Mouse (Mus musculus) forebrain, postnatal 0 days (tissue): ENCODE measurements at regions not wholly inside any gene's neighbourhood (a gene's known extent, or its start where the extent isn't known, plus 50 kb on each side); places are given as distances from the start of the nearest gene placed in this dataset.
A peak's percentile ranks its signal among the peaks of the same experiment; 100 is the strongest.

Source experiments
- ATAC-seq: fragments of 200-750 bp; cut with Nextera tagmentation; 2 replicates; pipeline ENCODE4 v1.8.0; 2017; ENCODE audit warnings: mild to moderate bottlenecking, moderate library complexity
- DNase-seq: peaks from one replicate; pipeline ENCODE4 v3.0.0-alpha.2; 2015
- H3K27ac ChIP-seq: fragments of 300-500 bp; sonication (generic); 2 replicates; pipeline ENCODE4 v1.5.1; 2014; ENCODE audit warnings: low read depth, mild to moderate bottlenecking, antibody characterized with exemption, low read length, moderate library complexity, mixed read lengths
- H3K27me3 ChIP-seq: fragments of 300-500 bp; sonication (generic); 2 replicates; pipeline ENCODE4 v1.6.1; 2014; ENCODE audit warnings: mild to moderate bottlenecking, low read length, mixed read lengths; ENCODE audit not compliant: insufficient read depth
- H3K36me3 ChIP-seq: fragments of 300-500 bp; sonication (generic); 2 replicates; pipeline ENCODE4 v1.6.1; 2014; ENCODE audit warnings: mild to moderate bottlenecking, moderate library complexity; ENCODE audit not compliant: insufficient read depth
- H3K4me1 ChIP-seq: fragments of 300-500 bp; sonication (generic); 2 replicates; pipeline ENCODE4 v1.6.1; 2014; ENCODE audit warnings: antibody characterized with exemption; ENCODE audit not compliant: insufficient read depth
- H3K4me2 ChIP-seq: fragments of 300-500 bp; sonication (generic); 2 replicates; pipeline ENCODE4 v1.6.1; 2014; ENCODE audit warnings: low read depth, mild to moderate bottlenecking, moderate library complexity
- H3K4me3 ChIP-seq: fragments of 300-500 bp; sonication (generic); 2 replicates; pipeline ENCODE4 v1.5.1; 2014; ENCODE audit warnings: low read depth, low read length, mixed read lengths
- H3K9ac ChIP-seq: fragments of 300-500 bp; sonication (generic); 2 replicates; pipeline ENCODE4 v1.6.1; 2014; ENCODE audit warnings: mild to moderate bottlenecking
- H3K9me3 ChIP-seq: fragments of 300-500 bp; sonication (generic); 2 replicates; pipeline ENCODE4 v1.6.1; 2016; ENCODE audit warnings: low read length
- CTCF ChIP-seq: sonication (generic); IDR thresholded peaks from 2 replicates; pipeline ENCODE4 v1.5.1; 2016; ENCODE audit warnings: antibody characterized with exemption, control low read depth, low read depth
- WGBS: fragments of 180-500 bp; shearing (Covaris S2); extraction: QIAGEN DNeasy Blood & Tissue Kit; methylation state at CpG from one replicate; pipeline ENCODE4 v1.1.7; 2014; 5-methylcytosine and 5-hydroxymethylcytosine counted together

DNA sequence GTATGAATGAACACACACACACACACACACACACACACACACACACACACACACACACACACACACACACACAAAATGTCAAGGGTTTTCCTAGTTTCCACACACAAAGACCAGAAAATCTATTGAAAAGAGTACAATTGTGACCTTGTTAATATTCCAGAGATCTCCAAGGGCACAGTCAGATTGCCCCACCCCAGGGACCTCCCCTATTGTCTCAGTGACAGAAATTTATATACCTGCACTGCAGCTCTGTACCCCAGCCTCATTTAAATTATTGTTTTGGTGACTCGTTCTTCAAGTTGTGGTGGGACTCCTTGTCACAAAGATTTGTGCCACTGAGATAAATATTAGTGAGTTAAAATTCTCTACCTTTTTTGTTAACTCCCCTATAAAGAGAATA lies 187.1 kb upstream of the Nox3 start:
- no peak for TF ChIP-seq CTCF
- WGBS: 45% methylated on average over 1 of the region's 1 CpGs
- DNase-seq (no peak), ATAC-seq (no peak)
- no peaks in the 10 kb centered on the region for H3K36me3 ChIP-seq
- no peaks in the 10 kb centered on the region for H3K4me1 ChIP-seq
- H3K4me2 ChIP-seq: no peak overlapping the region
- no peaks in the 10 kb centered on the region for H3K9me3 ChIP-seq
- no peak overlapping the region for H3K9ac ChIP-seq
- no peak overlapping the region for H3K4me3 ChIP-seq
- H3K27ac ChIP-seq: no peak overlapping the region
- H3K27me3 ChIP-seq: no peaks in the 10 kb centered on the region

DNA sequence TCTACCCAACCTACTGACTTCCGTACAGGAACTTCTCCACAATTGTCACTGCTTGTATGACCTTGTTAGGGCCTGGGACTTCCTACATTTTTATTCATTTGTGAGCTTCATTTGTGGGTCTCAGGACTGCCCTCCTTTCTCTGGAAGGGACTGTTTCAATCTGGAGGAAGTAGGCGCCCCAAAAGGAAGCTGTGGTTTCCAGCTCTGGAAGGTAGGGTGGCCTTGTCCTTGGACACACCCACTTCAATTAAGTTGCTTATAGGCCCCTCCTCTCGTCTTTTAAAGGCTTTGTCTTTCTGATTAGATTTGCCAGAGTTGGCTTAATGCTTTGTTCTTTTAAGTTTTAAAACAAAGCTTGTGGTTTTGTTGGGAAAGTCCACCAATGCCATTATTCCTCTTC lies 183.0 kb upstream of the Nox3 start:
- H3K9me3 ChIP-seq: no peaks in the 10 kb centered on the region
- no peak overlapping the region for H3K9ac ChIP-seq
- H3K4me3 ChIP-seq: no peak overlapping the region
- 68% methylated on average over 3 of the region's 3 CpGs for WGBS
- H3K27me3 ChIP-seq: no peaks in the 10 kb centered on the region
- TF ChIP-seq CTCF: no peak
- ATAC-seq: no peak
- H3K4me2 ChIP-seq: no peak overlapping the region
- H3K27ac ChIP-seq: no peak overlapping the region
- H3K36me3 ChIP-seq: no peaks in the 10 kb centered on the region
- DNase-seq: no peak
- H3K4me1 ChIP-seq: no peaks in the 10 kb centered on the region

- H3K4me3 ChIP-seq: no peak overlapping the region
Observed at GRCm38 (mm10) chr17:3869459-3870194, 173.6 kb upstream of the Nox3 start.

GRCm38 (mm10) chr17:3862384-3862783 lies 166.3 kb upstream of the Nox3 start:
- Histone ChIP-seq H3K27me3 (no peaks in the 10 kb centered on the region), H3K4me3 (no peak overlapping the region), H3K27ac (no peak overlapping the region), H3K9ac (no peak overlapping the region), H3K4me2 (no peak overlapping the region), H3K4me1 (no peaks in the 10 kb centered on the region), H3K36me3 (no peaks in the 10 kb centered on the region), H3K9me3 (no peaks in the 10 kb centered on the region)
- 23% methylated on average over 2 of the region's 2 CpGs for WGBS
- DNase-seq (no peak), ATAC-seq (no peak)
- peak; percentile 28; the same call in 1 of the 2 replicates for TF ChIP-seq CTCF

More at GRCm38 (mm10) chr17:3869459-3870194, 173.6 kb upstream of the Nox3 start:
- H3K9me3 ChIP-seq: no peaks in the 10 kb centered on the region
- no peaks in the 10 kb centered on the region for H3K4me1 ChIP-seq
- ATAC-seq: peak; percentile 76; the same call in 1 of the 2 replicates
- WGBS: 24% methylated on average over 4 of the region's 4 CpGs
- H3K36me3 ChIP-seq: no peaks in the 10 kb centered on the region
- H3K27me3 ChIP-seq: no peaks in the 10 kb centered on the region
- H3K9ac ChIP-seq: no peak overlapping the region
- H3K27ac ChIP-seq: no peak overlapping the region
- peak; percentile 55 for TF ChIP-seq CTCF
- no peak overlapping the region for H3K4me2 ChIP-seq
- peak; percentile 50 for DNase-seq

DNA sequence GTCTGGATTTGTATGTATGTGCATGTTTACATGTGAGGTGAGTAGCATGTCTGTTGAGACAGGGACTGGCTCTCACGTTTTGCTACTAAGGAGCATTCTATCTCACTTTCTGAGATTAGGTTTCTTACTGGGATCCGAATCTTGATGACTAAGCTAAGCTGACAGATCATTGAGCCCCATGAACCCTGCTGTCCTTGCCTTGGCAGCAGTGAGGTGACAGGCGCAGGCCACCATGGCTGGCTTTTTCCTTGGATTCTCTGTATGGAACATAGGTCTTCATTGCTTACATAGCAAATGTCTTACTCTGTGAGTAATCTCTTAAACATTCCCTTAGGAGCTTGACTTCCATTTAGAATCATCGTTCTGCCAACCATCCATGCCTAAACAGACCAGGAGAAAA lies 140.3 kb upstream of the Nox3 start:
- Histone ChIP-seq H3K4me2 (no peak overlapping the region), H3K36me3 (no peaks in the 10 kb centered on the region), H3K27ac (no peak overlapping the region), H3K4me3 (no peak overlapping the region), H3K9ac (no peak overlapping the region), H3K27me3 (no peaks in the 10 kb centered on the region), H3K4me1 (no peaks in the 10 kb centered on the region), H3K9me3 (no peaks in the 10 kb centered on the region)
- ATAC-seq: no peak
- no peak for DNase-seq
- 91% methylated on average over 4 of the region's 4 CpGs for WGBS
- no peak for TF ChIP-seq CTCF

- no peak for TF ChIP-seq CTCF
- Histone ChIP-seq H3K4me1 (no peaks in the 10 kb centered on the region), H3K4me3 (no peak overlapping the region), H3K27ac (no peak overlapping the region), H3K27me3 (no peaks in the 10 kb centered on the region), H3K36me3 (no peaks in the 10 kb centered on the region), H3K9me3 (no peaks in the 10 kb centered on the region), H3K4me2 (no peak overlapping the region), H3K9ac (no peak overlapping the region)
- ATAC-seq (no peak), DNase-seq (peak; percentile 28)
- WGBS: 12% methylated on average over 2 of the region's 2 CpGs
Observed at GRCm38 (mm10) chr17:3811187-3811586, 115.1 kb upstream of the Nox3 start.

GRCm38 (mm10) chr17:3803507-3803906 lies 107.4 kb upstream of the Nox3 start:
- TF ChIP-seq CTCF: no peak
- Histone ChIP-seq H3K36me3 (no peaks in the 10 kb centered on the region), H3K9ac (no peak overlapping the region), H3K4me3 (no peak overlapping the region), H3K9me3 (no peaks in the 10 kb centered on the region), H3K4me2 (no peak overlapping the region), H3K4me1 (no peaks in the 10 kb centered on the region), H3K27ac (peak overlapping the region; percentile 16; the same call in 1 of the 2 replicates), H3K27me3 (no peaks in the 10 kb centered on the region)
- WGBS: 62% methylated on average over 1 of the region's 1 CpGs
- peak; percentile 45; the same call in 1 of the 2 replicates for ATAC-seq
- DNase-seq: peak; percentile 36
